Mouse (Mus musculus) CD4-positive, CD25-positive, alpha-beta regulatory T cell (primary cell): ENCODE measurements around the gene Rnf214. TPM values are rescaled to one million over a fixed set of nuclear protein-coding genes. Genes with fewer than 3 reads are reported as not detected.

Experiments used
- polyA plus RNA-seq: library from polyadenylated mRNA; unstranded; fragments of 100-300 nt; shearing (Covaris generic); gene quantifications from one replicate; pipeline ENCODE4 v1.2.1, GENCODE M21; 2017

Rnf214 gene
- polyA plus RNA-seq: 46.3 TPM

GRCm38 (mm10) chr9:45906355-45907077 lies at the start of gene Rnf214, which contains the start of gene Pcsk7:
Gene Rnf214 (minus strand): TSS chr9:45906911.
Gene Pcsk7 (plus strand): TSS chr9:45906497.

GRCm38 (mm10) chr9:45955107-45955963 lies 48.6 kb upstream of the Rnf214 start, which contains the start of gene Sidt2:
Gene Sidt2 (minus strand): TSS chr9:45955258.

DNA sequence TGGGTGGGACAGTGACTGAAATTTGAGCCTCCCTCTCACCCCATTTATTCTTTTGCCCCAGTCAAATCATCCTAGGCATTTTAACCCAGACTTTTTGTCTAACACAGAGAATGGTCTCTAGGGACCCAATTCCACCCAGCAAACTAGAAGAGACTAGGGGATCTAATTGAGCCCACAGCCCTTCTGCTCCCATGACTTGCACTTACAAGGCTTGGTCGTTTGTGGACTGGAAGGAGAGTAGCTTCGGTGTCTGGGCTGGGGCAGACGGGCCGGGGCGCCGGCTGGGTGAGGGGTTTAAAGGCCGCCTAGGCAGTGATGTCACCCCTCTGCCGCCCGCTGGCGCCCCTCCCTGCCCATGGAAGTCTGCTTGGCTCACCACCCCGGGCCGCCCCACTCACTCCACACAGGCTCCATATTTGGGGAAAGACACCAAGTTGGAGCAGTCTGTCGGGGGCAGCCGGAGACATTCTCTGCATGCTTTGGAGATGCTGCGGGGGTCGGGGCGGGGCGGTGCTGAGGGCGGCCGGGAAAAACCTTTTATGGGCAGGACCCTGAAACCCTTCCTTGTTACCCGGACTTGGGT lies 29.0 kb upstream of the Rnf214 start, which contains the start of gene Tagln:
Gene Tagln (minus strand): TSS at position 431 of the 583 bp plus-strand sequence.

GRCm38 (mm10) chr9:45838434-45839138 lies 68.1 kb downstream of the Rnf214 start, which contains the start of gene Bace1:
Gene Bace1 (plus strand): TSS chr9:45838580.

DNA sequence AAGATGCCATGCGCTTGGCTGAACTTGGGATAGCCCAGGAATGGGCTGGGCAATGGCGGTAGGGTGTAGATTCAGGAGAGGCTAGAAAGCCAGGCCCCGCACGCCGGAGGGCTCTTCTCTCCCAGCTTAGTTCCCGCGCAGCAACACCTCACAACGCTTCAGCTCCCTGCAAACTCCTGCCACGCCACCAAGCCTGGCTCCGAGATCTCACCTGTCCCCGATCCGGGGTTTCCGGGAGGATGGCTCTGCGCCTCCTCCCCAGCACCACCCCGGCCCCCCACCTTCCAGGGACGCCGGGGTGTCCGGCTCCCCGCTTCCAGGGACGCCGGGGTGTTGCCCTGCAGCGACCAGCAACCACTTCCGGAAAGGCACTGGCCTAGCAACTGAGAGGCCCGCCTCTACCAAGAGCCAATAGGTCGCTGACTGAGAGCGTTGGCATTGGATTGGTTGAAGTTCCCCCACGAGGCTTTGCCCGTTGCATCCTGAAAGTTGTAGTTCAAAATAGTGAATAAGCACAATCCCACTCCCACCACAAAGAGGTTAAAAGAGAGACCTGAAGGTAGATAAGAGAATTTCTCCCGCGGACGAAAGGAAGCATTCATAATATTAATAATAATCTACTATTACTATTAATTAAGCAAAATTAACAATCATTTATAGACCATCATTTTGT lies 78.3 kb downstream of the Rnf214 start, which contains the start of gene Cep164:
Gene Cep164 (minus strand): TSS at position 401 of the 673 bp plus-strand sequence.

Other genes with a start within 250 kb of the Rnf214 start
- gene Cep164, start 78.2 kb downstream of the Rnf214 start, polyA plus RNA-seq: 17.6 TPM
- gene Bace1, start 68.3 kb downstream of the Rnf214 start, polyA plus RNA-seq: 4.3 TPM
- 50.1 TPM for gene Pcsk7, start 414 bp downstream of the Rnf214 start, polyA plus RNA-seq
- 2.4 TPM for gene Tagln, start 29.1 kb upstream of the Rnf214 start, polyA plus RNA-seq
- 250 TPM for gene Sidt2, start 48.3 kb upstream of the Rnf214 start, polyA plus RNA-seq
- 85.0 TPM for gene Pafah1b2, start 105.8 kb upstream of the Rnf214 start, polyA plus RNA-seq
- gene Sik3, start 105.9 kb upstream of the Rnf214 start, polyA plus RNA-seq: 28.5 TPM